Mouse (Mus musculus): ENCODE data around the gene Ccdc17. TPM values are rescaled to one million over a fixed set of nuclear protein-coding genes. Genes with fewer than 3 reads are reported as not detected.

Gene Ccdc17
- polyA plus RNA-seq (2012; rRNA removed): 9.1 and 9.2 TPM in 2 replicates

GRCm38 (mm10) chr4:116596379-116596778, at the start of gene Ccdc17:
TSS of gene Ccdc17 (plus strand) at chr4:116596654.

GRCm38 (mm10) chr4:116555413-116556300, 40.8 kb upstream of the Ccdc17 start, which contains the start of gene Tmem69:
TSS of gene Tmem69 (minus strand) at chr4:116555936.

GRCm38 (mm10) chr4:116557306-116558121, 38.9 kb upstream of the Ccdc17 start, which contains the start of gene Gpbp1l1:
TSS of gene Gpbp1l1 (plus strand) at chr4:116557658.

GRCm38 (mm10) chr4:116627722-116628662, 31.5 kb downstream of the Ccdc17 start, which contains the start of gene Nasp:
TSS of gene Nasp (minus strand) at chr4:116627941.

Other genes starting within 250 kb of the Ccdc17 start
- 141 and 181 TPM in 2 replicates for gene Mast2, start 132.5 kb upstream of the Ccdc17 start, polyA plus RNA-seq (2012; rRNA removed)
- gene Ipp, start 89.1 kb upstream of the Ccdc17 start, polyA plus RNA-seq (2012; rRNA removed): 0.92 and 0.97 TPM in 2 replicates
- 2.3 and 2.6 TPM in 2 replicates for gene Tmem69, start 40.7 kb upstream of the Ccdc17 start, polyA plus RNA-seq (2012; rRNA removed)
- 38.7 and 38.8 TPM in 2 replicates for gene Gpbp1l1, start 39.0 kb upstream of the Ccdc17 start, polyA plus RNA-seq (2012; rRNA removed)
- gene Nasp, start 31.3 kb downstream of the Ccdc17 start, polyA plus RNA-seq (2012; rRNA removed): 2.6 and 3.0 TPM in 2 replicates
- gene Akr1a1, start 55.0 kb downstream of the Ccdc17 start, polyA plus RNA-seq (2012; rRNA removed): 538 and 578 TPM in 2 replicates
- gene Prdx1, start 88.9 kb downstream of the Ccdc17 start, polyA plus RNA-seq (2012; rRNA removed): 37.4 and 42.6 TPM in 2 replicates
- gene Mmachc, start 111.8 kb downstream of the Ccdc17 start, polyA plus RNA-seq (2012; rRNA removed): 6.8 and 8.2 TPM in 2 replicates
- gene Ccdc163, start 111.9 kb downstream of the Ccdc17 start, polyA plus RNA-seq (2012; rRNA removed): 14.4 and 28.4 TPM in 2 replicates
- gene Tesk2, start 124.3 kb downstream of the Ccdc17 start, polyA plus RNA-seq (2012; rRNA removed): 12.2 and 13.4 TPM in 2 replicates
- gene Toe1, start 211.0 kb downstream of the Ccdc17 start, polyA plus RNA-seq (2012; rRNA removed): 15.9 and 19.8 TPM in 2 replicates
- 5.1 and 5.2 TPM in 2 replicates for gene Mutyh, start 211.1 kb downstream of the Ccdc17 start, polyA plus RNA-seq (2012; rRNA removed)
- 12.6 and 14.6 TPM in 2 replicates for gene Hpdl, start 225.1 kb downstream of the Ccdc17 start, polyA plus RNA-seq (2012; rRNA removed)